Mouse (Mus musculus) kidney, adult 9 months (tissue): ENCODE data around the gene Nap1l2.
"Not testable (repeated sequence)": the region's sequence is repeated elsewhere in the genome, so short reads cannot be mapped to it uniquely, and the experiment has no call there.

Source experiments
- DNase-seq: peaks from one replicate; pipeline ENCODE4 v3.0.0; 2022

Nap1l2 gene

GRCm38 (mm10) chrX:103186431-103186786 lies at the start of gene Nap1l2:
TSS of gene Nap1l2 (minus strand) at chrX:103186640.
- DNase-seq, result peak; percentile 1

GRCm38 (mm10) chrX:103215251-103215650 lies 28.8 kb upstream of the Nap1l2 start:
- no peak for DNase-seq

GRCm38 (mm10) chrX:103186829-103187228 lies 389 bp upstream of the Nap1l2 start:
- no peak for DNase-seq

DNA sequence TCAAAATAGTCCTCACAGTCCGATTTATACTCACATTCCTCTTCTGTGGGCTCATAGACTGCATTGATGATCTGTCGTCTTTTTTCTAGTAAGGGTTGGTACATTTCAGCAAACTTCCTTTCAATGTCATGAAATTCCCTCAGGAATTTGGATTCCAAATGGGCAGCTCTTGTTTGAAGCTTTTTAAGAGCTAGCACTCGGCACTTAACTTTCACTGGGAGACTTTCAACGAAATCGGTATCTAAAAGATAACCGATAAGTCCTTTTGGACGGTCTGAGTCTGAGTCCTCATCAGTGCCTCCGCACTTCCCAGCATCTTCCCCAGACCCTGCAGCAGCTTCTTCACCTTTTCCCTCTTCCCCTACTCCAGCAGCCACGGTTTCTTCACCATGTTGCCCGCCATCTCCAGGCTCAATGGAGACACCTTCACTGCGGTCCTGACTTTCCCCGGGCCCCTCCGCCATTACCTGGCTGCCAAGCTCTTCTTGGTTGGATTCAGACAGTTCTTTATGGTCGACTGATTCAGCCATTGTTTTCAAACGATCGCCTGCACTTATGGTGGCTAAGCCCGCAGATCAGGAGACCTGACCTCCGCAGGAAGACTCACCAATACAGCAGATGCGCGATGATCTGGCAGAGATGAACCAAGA lies 534 bp downstream of the Nap1l2 start:
- no peak for DNase-seq

- DNase-seq, result peak; percentile 3
Measured at GRCm38 (mm10) chrX:103183536-103183935, 2.9 kb downstream of the Nap1l2 start.

DNA sequence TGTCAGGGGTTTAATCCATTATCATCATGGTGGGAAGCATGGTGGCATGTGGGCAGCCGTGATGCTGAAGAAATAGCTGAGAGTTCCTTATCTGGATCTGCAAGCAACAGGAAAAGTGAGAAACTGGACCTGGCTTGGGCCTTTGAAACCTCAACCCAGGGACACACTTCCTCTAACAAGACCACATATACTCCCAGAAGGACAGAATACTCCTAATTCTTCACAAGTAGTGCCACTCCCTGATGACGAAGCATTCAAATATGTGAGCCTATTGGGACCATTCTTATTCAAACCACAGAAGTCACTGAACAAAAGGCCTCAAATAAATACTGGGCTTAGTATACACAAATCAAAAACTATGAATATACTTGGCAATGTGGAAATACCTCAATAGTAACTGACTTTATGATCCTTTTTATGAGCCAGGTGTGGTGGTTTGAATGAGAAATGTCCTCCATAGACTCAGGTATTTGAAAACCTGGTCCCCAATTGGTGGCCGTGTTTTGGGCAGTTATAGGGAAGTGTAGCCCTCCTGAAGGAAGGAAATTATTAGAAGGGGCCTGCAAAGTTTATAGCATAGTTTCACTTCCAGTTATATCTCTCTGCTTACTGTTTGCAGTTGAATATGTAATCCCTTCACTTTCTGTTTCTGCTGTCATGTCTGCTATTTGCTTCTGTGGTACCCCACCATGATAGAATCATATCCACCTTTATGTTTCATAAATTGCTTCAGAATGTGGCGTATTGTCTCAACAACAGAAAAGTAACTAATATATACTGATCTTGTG lies 6.5 kb downstream of the Nap1l2 start:
- no peak for DNase-seq

- not testable (repeated sequence) for DNase-seq
Measured at GRCm38 (mm10) chrX:103164948-103165605, 21.4 kb downstream of the Nap1l2 start.

GRCm38 (mm10) chrX:103156134-103156533 lies 30.3 kb downstream of the Nap1l2 start:
- DNase-seq, result no peak

DNA sequence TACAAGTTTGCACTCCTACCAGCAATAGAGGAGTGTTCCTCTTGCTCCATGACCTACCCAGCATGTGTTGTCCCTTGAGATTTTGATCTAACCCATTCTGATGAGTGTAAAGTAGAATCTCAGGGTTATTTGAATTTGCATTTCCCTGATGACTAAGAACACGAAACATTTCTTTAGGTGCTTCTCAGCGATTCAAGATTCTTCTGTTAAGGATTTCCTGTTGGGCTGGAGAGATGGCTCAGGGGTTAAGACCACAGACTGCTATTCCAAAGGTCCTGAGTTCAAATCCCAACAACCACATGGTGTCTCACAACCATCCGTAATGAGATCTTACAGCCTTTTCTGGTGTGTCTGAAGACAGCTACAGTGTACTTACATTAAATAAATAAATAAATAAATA lies 47.9 kb downstream of the Nap1l2 start:
- DNase-seq, result no peak
